Comparison of ENCODE assay signal across 7 mouse cellular contexts in the genomic region with DNA sequence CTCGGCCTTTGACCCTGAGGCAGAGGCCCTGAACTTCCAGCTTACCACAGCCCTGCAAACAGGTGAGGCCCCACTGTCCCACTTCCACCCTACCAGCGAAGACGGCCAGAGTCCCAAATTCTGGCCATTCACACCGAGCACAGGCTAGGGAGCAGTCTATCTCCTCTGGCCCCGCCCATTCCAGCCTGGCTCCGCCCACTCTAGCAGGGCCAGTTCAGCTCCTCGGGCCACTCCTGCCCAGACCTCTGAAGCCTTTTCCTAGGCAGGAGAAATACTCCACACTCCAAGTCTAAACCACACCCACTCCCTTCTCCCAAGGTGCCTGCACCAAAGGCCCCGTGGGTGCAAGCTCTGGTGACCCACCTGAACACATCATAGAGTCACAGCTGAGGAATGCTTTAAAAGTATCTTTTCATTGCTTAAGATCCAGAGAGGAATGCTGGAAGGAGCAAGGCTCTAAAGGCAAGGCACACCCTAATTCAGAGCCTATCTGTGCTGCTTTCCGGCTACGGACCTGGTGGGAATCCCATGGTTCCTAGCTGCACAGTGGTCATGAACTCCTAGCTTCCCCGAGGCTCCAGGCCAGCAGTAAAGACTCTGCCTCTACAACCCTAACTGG. TPM values are rescaled to one million over a fixed set of nuclear protein-coding genes. Genes with fewer than 3 reads are reported as not detected.
DNase-seq lines count a peak whose midpoint lies in the region; ATAC-seq and TF ChIP-seq lines count a peak whose summit lies in the region.

No protein-coding gene starts in this region.

- H3K36me3 ChIP-seq in E14TG2a.4 (ENCODE audit: insufficient read depth, low read length): peaks cover 5% of the 10 kb centered on the region
- H3K36me3 ChIP-seq in intestine, postnatal 0 days (ENCODE audit: control insufficient read depth, insufficient read depth): no peaks in the 10 kb centered on the region; the same call in 1 of the 2 replicates
- no peaks in the 10 kb centered on the region for H3K36me3 ChIP-seq in lung, embryonic 15.5 days
- no peaks in the 10 kb centered on the region for H3K36me3 ChIP-seq in forebrain, embryonic 11.5 days (ENCODE audit: control insufficient read depth, insufficient read depth, low read length)

- H3K4me1 ChIP-seq in E14TG2a.4 (replicated peaks; ENCODE audit: low read depth, low read length): peaks cover 78% of the 10 kb centered on the region
- H3K4me1 ChIP-seq in intestine, postnatal 0 days (replicated peaks; ENCODE audit: control insufficient read depth, insufficient read depth, low read length): peaks cover 26% of the 10 kb centered on the region
- H3K4me1 ChIP-seq in lung, embryonic 15.5 days: peaks cover 60% of the 10 kb centered on the region
- peaks cover 7% of the 10 kb centered on the region; the same call in 1 of the 2 replicates for H3K4me1 ChIP-seq in forebrain, embryonic 11.5 days (replicated peaks; ENCODE audit: control insufficient read depth, insufficient read depth, low read length)

- H3K9ac ChIP-seq in intestine, postnatal 0 days (ENCODE audit: low read depth, low read length): peak overlapping the region; percentile 26; the same call in 1 of the 2 replicates
- H3K9ac ChIP-seq in lung, embryonic 15.5 days: no peak overlapping the region
- H3K9ac ChIP-seq in forebrain, embryonic 11.5 days (ENCODE audit: low read length): no peak overlapping the region

- WGBS in intestine, postnatal 0 days: 15% methylated on average over 11 of the region's 11 CpGs
- 29% methylated on average over 11 of the region's 11 CpGs for WGBS in lung, embryonic 15.5 days
- WGBS in forebrain, embryonic 11.5 days: 40% methylated on average over 11 of the region's 11 CpGs

- H3K4me2 ChIP-seq in intestine, postnatal 0 days (replicated peaks; ENCODE audit: low read depth): peak overlapping the region; percentile 30
- no peak overlapping the region for H3K4me2 ChIP-seq in lung, embryonic 15.5 days
- no peak overlapping the region for H3K4me2 ChIP-seq in forebrain, embryonic 11.5 days (ENCODE audit: low read depth, low read length, severe bottlenecking)

- H3K9me3 ChIP-seq in E14TG2a.4 (ENCODE audit: low read length): no peaks in the 10 kb centered on the region
- H3K9me3 ChIP-seq in intestine, postnatal 0 days (ENCODE audit: control insufficient read depth): no peaks in the 10 kb centered on the region
- no peaks in the 10 kb centered on the region for H3K9me3 ChIP-seq in lung, embryonic 15.5 days
- H3K9me3 ChIP-seq in forebrain, embryonic 11.5 days (ENCODE audit: control insufficient read depth, low read length): no peaks in the 10 kb centered on the region

- H3K4me3 ChIP-seq in E14TG2a.4 (replicated peaks; ENCODE audit: low read length): peak overlapping the region; percentile 68
- no peak overlapping the region for H3K4me3 ChIP-seq in intestine, postnatal 0 days (ENCODE audit: low read depth, low read length)
- no peak overlapping the region for H3K4me3 ChIP-seq in lung, embryonic 15.5 days
- no peak overlapping the region for H3K4me3 ChIP-seq in forebrain, embryonic 11.5 days (ENCODE audit: low read depth, low read length)

- peaks cover 30% of the 10 kb centered on the region for H3K27me3 ChIP-seq in E14TG2a.4 (ENCODE audit: insufficient read depth, low read length)
- no peaks in the 10 kb centered on the region for H3K27me3 ChIP-seq in intestine, postnatal 0 days (replicated peaks; ENCODE audit: control insufficient read depth, insufficient read depth, low read length)
- peaks cover 3% of the 10 kb centered on the region; the same call in 1 of the 2 replicates for H3K27me3 ChIP-seq in lung, embryonic 15.5 days
- peaks cover under 1% of the 10 kb centered on the region; the same call in 1 of the 2 replicates for H3K27me3 ChIP-seq in forebrain, embryonic 11.5 days (ENCODE audit: control insufficient read depth, insufficient read depth, low read length)

- DNase-seq in MN1 (ENCODE audit: low spot score): peak; percentile 66
- no peak for DNase-seq in forebrain, embryonic 11.5 days (ENCODE audit: low spot score)
- DNase-seq in frontal cortex, adult 2 months (ENCODE audit: extremely low spot score in 1 of 2, low spot score in 1 of 2): no peak

- peak overlapping the region; percentile 81 for H3K27ac ChIP-seq in intestine, postnatal 0 days (ENCODE audit: low read depth, low read length)
- peak overlapping the region; percentile 89 for H3K27ac ChIP-seq in lung, embryonic 15.5 days
- no peak overlapping the region for H3K27ac ChIP-seq in forebrain, embryonic 11.5 days (ENCODE audit: low read depth, low read length)

- TF ChIP-seq CTCF in E14TG2a.4 (conservative IDR thresholded peaks at IDR 0.05; ENCODE audit: low read length): no peak
- TF ChIP-seq CTCF in intestine, postnatal 0 days (IDR thresholded peaks at IDR 0.05; ENCODE audit: low read depth): no peak

- peak; percentile 84 for ATAC-seq in intestine, postnatal 0 days
- ATAC-seq in lung, embryonic 15.5 days (ENCODE audit: borderline replicate concordance, extremely low read depth, low FRiP score, low TSS enrichment): 0 out of 2 replicates have a peak, but pooled peaks have one; percentile 21
- ATAC-seq in forebrain, embryonic 11.5 days (replicated peaks; ENCODE audit: low FRiP score): no peak
- no peak for ATAC-seq in monocyte, adult 5-6 weeks (replicated peaks; ENCODE audit: insufficient number of reproducible peaks, low FRiP score, low TSS enrichment, poor library complexity, severe bottlenecking)

RNA-seq across cellular contexts. Expression of a gene that starts 16.3 kb away (rescaled TPM):
- 492 and 545 TPM in 2 replicates for polyA plus RNA-seq in intestine, postnatal 0 days (2015; fragmentation: Nextera tagmentation; extraction: Ambion mirVana)
- polyA plus RNA-seq in lung, embryonic 15.5 days (2015; fragmentation: Nextera tagmentation; extraction: Ambion mirVana): 30.3 and 37.2 TPM in 2 replicates
- polyA plus RNA-seq in forebrain, embryonic 11.5 days (2014; fragmentation: Nextera tagmentation; extraction: Ambion mirVana): 3.3 and 6.8 TPM in 2 replicates
- polyA plus RNA-seq in frontal cortex, adult 2 months (2012; rRNA removed): 32.4 and 40.1 TPM in 2 replicates
- total RNA-seq in monocyte, adult 5-6 weeks (2017): 13.5 to 30.9 TPM (median 19.7 TPM) in 3 replicates

Comparison
In these comparisons a context has a peak if more than half of its experiments do, and no peak if none do; other contexts are left out.
1. ATAC-seq: peak in intestine, postnatal 0 days (single experiment) and lung, embryonic 15.5 days (single experiment); none in forebrain, embryonic 11.5 days (single experiment) and monocyte, adult 5-6 weeks (single experiment).
2. RNA of a gene that starts 16.3 kb away (polyA plus RNA-seq): 492 to 545 TPM in intestine, postnatal 0 days; 32.4 to 40.1 TPM in frontal cortex, adult 2 months, 30.3 to 37.2 TPM in lung, embryonic 15.5 days and 3.3 to 6.8 TPM in forebrain, embryonic 11.5 days; every median in the first group is over 10 times any median in the second.